Mouse (Mus musculus) thymus, adult 2 months (tissue): ENCODE data around the gene Fmnl2. TPM values are rescaled to one million over a fixed set of nuclear protein-coding genes. Genes with fewer than 3 reads are reported as not detected.

ENCODE experiments used
- DNase-seq: peaks from one replicate; pipeline ENCODE4 v3.0.0; 2021
- H3K27ac ChIP-seq: fragments of 200-500 bp; 2 replicates; pipeline ENCODE4 v1.5.1; 2012; ENCODE audit warnings: low read length, control low read depth; ENCODE audit not compliant: control insufficient read depth, insufficient read depth
- H3K27me3 ChIP-seq: fragments of 200-500 bp; 2 replicates; pipeline ENCODE4 v1.6.1; 2012; ENCODE audit warnings: mild to moderate bottlenecking, low read length, moderate library complexity, mixed read lengths; ENCODE audit not compliant: control insufficient read depth, insufficient read depth
- H3K36me3 ChIP-seq: fragments of 200-500 bp; 2 replicates; pipeline ENCODE4 v1.6.1; 2012; ENCODE audit warnings: mild to moderate bottlenecking, low read length, moderate library complexity; ENCODE audit not compliant: control insufficient read depth, insufficient read depth
- H3K4me1 ChIP-seq: fragments of 200-500 bp; replicated peaks from 2 replicates; pipeline ENCODE4 v1.6.1; 2012; ENCODE audit warnings: low read length; ENCODE audit not compliant: control insufficient read depth, insufficient read depth
- H3K4me3 ChIP-seq: fragments of 200-500 bp; 2 replicates; pipeline ENCODE4 v1.5.1; 2012; ENCODE audit warnings: mild to moderate bottlenecking, low read length, control low read depth, moderate library complexity; ENCODE audit not compliant: control insufficient read depth, insufficient read depth
- CTCF ChIP-seq: fragments of 200-500 bp; IDR thresholded peaks from 2 replicates; pipeline ENCODE4 v1.5.1; 2012; ENCODE audit warnings: mild to moderate bottlenecking, control low read depth, low read length, moderate library complexity, borderline replicate concordance; ENCODE audit not compliant: control insufficient read depth, poor library complexity, insufficient read depth; ENCODE audit errors: extremely low read depth
- POLR2A ChIP-seq: fragments of 200-500 bp; IDR thresholded peaks from 2 replicates; pipeline ENCODE4 v1.6.1; 2012; ENCODE audit warnings: mild to moderate bottlenecking, low read length, control low read depth, moderate library complexity; ENCODE audit not compliant: control insufficient read depth, poor library complexity, insufficient read depth; ENCODE audit errors: extremely low read depth
- WGBS: fragments of 180-500 bp; shearing (Covaris S2); methylation state at CpG from one replicate; pipeline ENCODE4 v1.1.7; 2018; 5-methylcytosine and 5-hydroxymethylcytosine counted together
- polyA plus RNA-seq: library from polyadenylated mRNA; depleted of rRNA; stranded (reverse); fragments of >200 nt; gene quantifications from 2 replicates; pipeline ENCODE4 v1.2.3, GENCODE M21; 2012

Fmnl2 gene
- polyA plus RNA-seq, 1 experiment = 5.0 TPM

GRCm38 (mm10) chr2:53056556-53056955 lies 198.9 kb downstream of the Fmnl2 start:
- Histone ChIP-seq H3K27me3 (no peaks in the 10 kb centered on the region), H3K4me1 (no peaks in the 10 kb centered on the region), H3K27ac (no peak overlapping the region), H3K4me3 (no peak overlapping the region), H3K36me3 (no peaks in the 10 kb centered on the region)
- no peak for DNase-seq
- TF ChIP-seq POLR2A (no peak), CTCF (no peak)
- 90% methylated on average over 6 of the region's 6 CpGs for WGBS

- H3K27ac ChIP-seq = no peak overlapping the region
- DNase-seq = no peak
- 96% methylated on average over 2 of the region's 2 CpGs for WGBS
- TF ChIP-seq CTCF = no peak
- no peak for TF ChIP-seq POLR2A
- no peaks in the 10 kb centered on the region for H3K36me3 ChIP-seq
- H3K4me1 ChIP-seq = no peaks in the 10 kb centered on the region
- H3K27me3 ChIP-seq = no peaks in the 10 kb centered on the region
- H3K4me3 ChIP-seq = no peak overlapping the region
These were observed 199.6 kb downstream of the Fmnl2 start for GRCm38 (mm10) chr2:53057291-53057690.

GRCm38 (mm10) chr2:53061363-53062000 lies 203.8 kb downstream of the Fmnl2 start:
- H3K36me3 ChIP-seq = no peaks in the 10 kb centered on the region
- H3K27ac ChIP-seq = no peak overlapping the region
- no peaks in the 10 kb centered on the region for H3K4me1 ChIP-seq
- H3K27me3 ChIP-seq = no peaks in the 10 kb centered on the region
- 92% methylated on average over 9 of the region's 9 CpGs for WGBS
- H3K4me3 ChIP-seq = no peak overlapping the region
- TF ChIP-seq CTCF (no peak), POLR2A (no peak)
- DNase-seq = no peak

- H3K27ac ChIP-seq = no peak overlapping the region
- no peak for TF ChIP-seq POLR2A
- no peaks in the 10 kb centered on the region for H3K4me1 ChIP-seq
- no peaks in the 10 kb centered on the region for H3K36me3 ChIP-seq
- WGBS = 94% methylated on average over 2 of the region's 2 CpGs
- DNase-seq = no peak
- no peak overlapping the region for H3K4me3 ChIP-seq
- no peaks in the 10 kb centered on the region for H3K27me3 ChIP-seq
These were observed 209.3 kb downstream of the Fmnl2 start for GRCm38 (mm10) chr2:53066973-53067372.

GRCm38 (mm10) chr2:53070607-53071006 lies 212.9 kb downstream of the Fmnl2 start:
- Histone ChIP-seq H3K4me3 (no peak overlapping the region), H3K27ac (no peak overlapping the region), H3K27me3 (no peaks in the 10 kb centered on the region), H3K36me3 (no peaks in the 10 kb centered on the region), H3K4me1 (no peaks in the 10 kb centered on the region)
- DNase-seq = no peak
- no peak for TF ChIP-seq CTCF
- no peak for TF ChIP-seq POLR2A
- WGBS = 0% methylated on average over 1 of the region's 1 CpGs

GRCm38 (mm10) chr2:53079693-53080286 lies 222.1 kb downstream of the Fmnl2 start:
- no peak for DNase-seq
- Histone ChIP-seq H3K36me3 (no peaks in the 10 kb centered on the region), H3K4me3 (no peak overlapping the region), H3K27ac (no peak overlapping the region), H3K27me3 (no peaks in the 10 kb centered on the region), H3K4me1 (no peaks in the 10 kb centered on the region)
- TF ChIP-seq CTCF = no peak
- no peak for TF ChIP-seq POLR2A
- whole genome bisulfite sequencing = 93% methylated on average over 2 of the region's 2 CpGs

- H3K4me1 ChIP-seq = no peaks in the 10 kb centered on the region
- WGBS = 95% methylated on average over 4 of the region's 4 CpGs
- H3K27ac ChIP-seq = no peak overlapping the region
- no peak for DNase-seq
- no peaks in the 10 kb centered on the region for H3K27me3 ChIP-seq
- TF ChIP-seq CTCF = no peak
- TF ChIP-seq POLR2A = no peak
- H3K4me3 ChIP-seq = no peak overlapping the region
- no peaks in the 10 kb centered on the region for H3K36me3 ChIP-seq
These were observed 224.4 kb downstream of the Fmnl2 start for GRCm38 (mm10) chr2:53082045-53082444.

- Histone ChIP-seq H3K4me3 (no peak overlapping the region), H3K27ac (no peak overlapping the region), H3K4me1 (no peaks in the 10 kb centered on the region), H3K36me3 (no peaks in the 10 kb centered on the region), H3K27me3 (no peaks in the 10 kb centered on the region)
- no peak for TF ChIP-seq POLR2A
- WGBS = 97% methylated on average over 5 of the region's 5 CpGs
- no peak for DNase-seq
These were observed 224.8 kb downstream of the Fmnl2 start for GRCm38 (mm10) chr2:53082501-53082900.
